Mouse (Mus musculus): Measurements from ENCODE around the gene Eme2.
A peak's percentile ranks its signal among the peaks of the same experiment; 100 is the strongest.

The Eme2 gene

DNA sequence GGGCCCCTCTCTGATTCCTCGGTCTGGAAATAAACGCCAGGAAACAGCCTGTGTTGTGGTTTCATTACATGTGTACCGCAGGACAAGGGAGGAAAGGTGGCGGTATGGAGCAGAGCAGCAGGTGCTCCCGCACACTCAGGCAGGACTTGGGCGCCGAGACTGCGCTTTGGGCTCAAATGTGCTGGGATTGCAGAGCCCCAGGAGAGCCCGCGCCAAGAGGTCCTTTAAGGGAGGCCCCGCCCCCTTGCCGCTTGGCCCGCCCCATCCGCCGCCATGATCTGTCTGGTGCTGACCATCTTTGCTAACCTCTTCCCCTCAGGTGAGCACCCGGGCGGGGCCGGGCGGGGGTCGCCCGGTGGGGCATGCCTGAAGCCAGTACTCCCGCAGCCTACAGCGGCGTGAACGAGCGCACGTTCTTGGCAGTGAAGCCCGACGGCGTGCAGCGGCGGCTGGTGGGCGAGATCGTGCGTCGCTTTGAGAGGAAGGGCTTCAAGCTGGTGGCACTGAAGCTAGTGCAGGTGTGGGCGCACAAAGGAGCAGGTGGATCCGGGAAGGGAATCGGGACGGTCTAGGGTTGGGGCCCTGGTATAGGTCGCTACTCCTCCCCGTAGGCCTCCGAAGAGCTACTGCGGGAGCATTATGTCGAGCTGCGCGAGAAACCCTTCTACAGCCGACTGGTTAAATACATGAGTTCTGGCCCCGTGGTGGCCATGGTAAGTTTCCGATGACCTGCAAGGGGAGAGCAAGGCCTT is 1.5 kb upstream of the Eme2 start, which contains the start of gene Nme3:
Gene Nme3 (plus strand): TSS at position 260 of the 752 bp plus-strand sequence.
- peak; percentile 66 for DNase-seq (ENCODE audit: low spot score)

DNA sequence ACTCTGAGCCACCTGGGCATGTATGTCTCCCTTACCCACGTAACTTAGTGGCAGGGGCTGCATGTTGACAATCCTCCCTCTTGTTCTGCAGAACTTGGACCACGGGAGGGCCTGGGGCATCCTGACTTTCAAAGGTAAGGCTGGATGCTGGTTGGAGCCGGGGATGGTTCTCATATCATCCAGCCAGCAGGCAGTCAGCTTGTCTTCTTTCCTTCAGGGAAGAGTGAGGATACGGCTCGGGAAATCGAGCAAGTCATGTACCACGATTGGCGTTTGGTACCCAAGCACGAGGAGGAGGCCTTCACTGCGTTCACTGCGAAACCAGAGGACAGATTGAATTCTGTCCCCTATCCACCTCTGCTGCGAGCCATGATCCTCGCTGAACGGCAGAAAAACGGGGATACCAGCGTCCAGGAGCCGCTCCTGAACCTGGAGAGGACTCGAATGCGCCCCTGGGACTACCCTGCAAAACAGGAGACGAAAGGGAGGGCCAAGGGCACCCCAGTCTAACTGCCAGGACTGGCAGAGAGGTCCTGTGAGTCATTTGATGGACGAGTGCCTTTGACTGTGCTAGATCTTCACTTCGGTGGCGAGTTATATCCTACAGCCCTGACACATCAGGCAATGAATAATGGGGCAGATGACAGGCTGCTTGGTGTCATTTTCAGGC is 819 bp upstream of the Eme2 start:
- DNase-seq (ENCODE audit: low spot score) = no peak

DNA sequence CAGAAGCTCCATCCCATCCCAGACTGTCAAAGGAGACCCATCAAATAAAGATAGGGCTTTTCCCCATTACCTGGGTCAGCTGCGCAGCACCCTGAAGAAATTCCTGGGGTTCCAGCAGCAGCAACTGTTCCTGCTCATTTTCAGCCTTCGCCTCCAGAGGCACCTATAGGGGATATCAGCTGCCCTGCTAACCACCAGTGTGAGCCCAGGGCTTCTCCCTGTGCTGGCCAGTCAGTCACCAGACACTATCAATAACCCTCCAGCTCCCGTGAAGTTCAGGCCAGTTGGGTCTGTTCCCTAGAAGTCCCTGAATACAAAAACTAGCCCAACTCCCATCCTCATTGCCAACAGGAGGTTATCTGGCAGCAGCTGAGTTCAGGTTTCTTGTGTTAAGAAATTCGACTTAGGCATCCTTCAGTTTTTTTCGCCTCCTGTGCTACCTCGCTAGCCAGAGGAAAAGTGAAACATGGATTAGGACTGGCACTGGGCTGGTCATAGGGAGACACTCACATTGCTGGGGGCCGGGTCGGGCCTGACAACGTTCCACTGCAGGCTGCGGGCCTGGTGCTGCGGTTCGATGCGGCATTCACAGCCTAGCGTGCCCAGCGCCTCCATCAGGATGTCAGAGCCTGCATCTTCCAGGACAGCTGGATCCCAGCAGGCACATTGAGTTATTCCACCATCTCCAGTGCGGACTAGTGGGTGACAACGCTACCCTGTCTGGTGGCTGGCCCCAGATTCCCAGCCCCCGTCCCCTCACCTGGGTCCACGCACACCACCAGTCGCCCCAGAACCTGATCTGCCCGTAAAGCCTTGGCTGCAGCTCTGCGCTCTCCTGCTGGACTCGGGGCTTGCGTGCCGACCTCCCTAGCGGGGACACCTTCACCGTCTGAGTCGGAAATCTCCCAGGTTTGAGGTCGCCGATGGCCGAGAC is 559 bp downstream of the Eme2 start:
- no peak for DNase-seq (ENCODE audit: low spot score)

DNA sequence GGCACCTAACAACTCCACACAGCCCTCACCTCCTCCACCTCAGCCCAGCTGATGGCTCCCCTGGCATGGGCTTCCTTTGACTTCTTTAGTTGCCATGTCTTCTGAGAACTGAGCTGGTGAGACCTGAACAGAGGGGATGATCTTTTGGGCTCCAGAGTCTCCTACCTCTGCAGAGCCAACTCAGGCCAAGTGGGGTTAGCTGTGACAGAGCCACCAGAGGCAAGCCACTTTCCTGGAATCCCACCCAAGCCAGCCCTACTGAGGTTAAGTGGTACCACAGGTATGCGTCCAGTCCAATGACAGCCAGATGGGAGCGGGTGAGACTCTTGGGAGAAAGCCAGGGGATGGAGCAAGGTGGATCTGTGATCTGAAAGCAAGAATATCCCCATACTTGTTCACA is 1.6 kb downstream of the Eme2 start:
- no peak for DNase-seq (ENCODE audit: low spot score)

GRCm38 (mm10) chr17:24892785-24893184 is 2.1 kb downstream of the Eme2 start:
- DNase-seq (ENCODE audit: low spot score) = no peak

GRCm38 (mm10) chr17:24891321-24891720 is 3.6 kb downstream of the Eme2 start:
- no peak for DNase-seq (ENCODE audit: low spot score)

GRCm38 (mm10) chr17:24890151-24891092 is 4.5 kb downstream of the Eme2 start:
- DNase-seq (ENCODE audit: low spot score) = no peak

DNA sequence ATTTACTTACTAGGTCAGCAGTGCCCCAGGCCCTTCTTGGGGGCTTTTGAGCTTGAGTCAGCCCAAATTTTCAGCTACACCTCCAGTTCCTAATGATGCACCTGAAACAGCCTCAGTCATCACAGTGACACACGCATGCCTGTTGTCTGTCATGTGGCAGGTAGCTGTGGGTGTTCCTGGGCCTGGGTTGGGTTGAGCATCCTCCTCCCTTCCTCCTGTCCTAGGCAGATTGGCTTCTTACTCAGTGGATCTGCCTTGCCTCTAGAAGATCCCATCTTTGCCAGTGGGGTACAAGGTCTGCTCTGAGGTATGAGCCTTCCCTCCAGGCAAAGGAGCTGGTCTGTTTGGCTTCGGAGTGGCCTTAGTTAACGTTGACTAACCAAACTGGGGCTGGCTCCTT is 6.0 kb downstream of the Eme2 start:
- DNase-seq (ENCODE audit: low spot score) = no peak

- DNase-seq (ENCODE audit: low spot score) = no peak
Measured at GRCm38 (mm10) chr17:24887291-24888080, 7.4 kb downstream of the Eme2 start.

GRCm38 (mm10) chr17:24886932-24887271 is 8.0 kb downstream of the Eme2 start:
- no peak for DNase-seq (ENCODE audit: low spot score)

DNA sequence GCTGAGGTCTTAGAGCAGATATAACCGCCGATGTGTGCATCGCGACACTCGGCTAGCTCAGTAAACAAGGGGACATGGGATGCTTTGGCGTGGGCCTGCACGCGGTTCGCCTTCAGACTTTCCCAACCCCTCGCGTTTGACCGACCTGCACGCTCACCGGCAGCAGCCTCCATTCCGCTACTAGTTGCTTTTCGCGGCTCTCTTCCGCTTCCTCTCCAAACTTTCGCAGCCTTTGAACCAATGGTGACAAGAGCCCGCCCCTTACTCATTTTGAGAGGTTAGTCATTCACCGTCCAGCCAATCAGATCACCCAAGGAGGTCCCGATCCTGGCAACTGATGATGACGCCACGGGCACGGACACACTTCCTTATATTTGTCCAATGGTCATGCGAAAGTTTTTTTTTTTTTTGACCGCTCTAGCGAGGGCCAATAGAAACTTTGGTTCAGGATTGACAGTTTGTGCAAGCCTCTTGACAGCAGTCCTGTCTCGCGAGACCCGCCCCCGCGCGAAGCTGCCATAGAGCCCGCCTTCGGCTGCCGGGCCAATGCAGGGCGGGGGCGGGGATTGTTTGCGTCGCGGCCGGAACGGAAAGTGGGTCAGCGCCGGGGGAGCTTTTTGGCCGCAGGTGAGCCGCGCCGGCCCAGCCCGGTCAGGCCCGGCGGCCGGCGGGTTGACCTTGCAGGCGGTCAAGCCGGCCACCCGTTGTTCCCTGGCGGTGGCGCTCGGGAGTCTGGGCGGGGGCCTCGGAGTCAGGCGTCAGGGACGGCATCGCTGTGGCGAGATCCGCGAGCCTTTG is 8.6 kb downstream of the Eme2 start, which contains the start of the genes Nubp2 and Spsb3:
Gene Nubp2 (minus strand): TSS at position 216 of the 798 bp plus-strand sequence.
Gene Spsb3 (plus strand): TSS at position 510 of the 798 bp plus-strand sequence.
- peak; percentile 94 for DNase-seq (ENCODE audit: low spot score)

- no peak for DNase-seq (ENCODE audit: low spot score)
Measured at GRCm38 (mm10) chr17:24885356-24886133, 9.3 kb downstream of the Eme2 start.

DNA sequence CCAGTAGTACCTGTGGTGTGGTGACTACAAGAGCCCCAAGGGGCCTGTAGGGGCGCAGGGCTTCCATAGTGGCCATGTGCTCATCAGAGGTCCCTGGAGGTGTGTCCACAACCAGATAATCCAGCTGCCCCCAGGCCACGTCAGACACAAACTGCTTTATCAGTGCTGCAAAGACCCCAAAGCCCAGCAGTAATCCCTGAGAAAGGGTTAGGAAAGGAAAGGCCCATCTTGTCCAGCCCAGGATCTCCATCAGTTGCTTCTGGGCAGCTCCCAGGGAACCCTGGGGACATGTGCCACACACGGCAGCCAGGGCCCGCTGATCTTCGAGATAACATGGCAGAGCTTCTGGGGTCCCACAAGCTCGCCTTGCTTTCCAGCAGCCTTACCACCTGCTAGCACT is 10.5 kb downstream of the Eme2 start:
- no peak for DNase-seq (ENCODE audit: low spot score)

DNA sequence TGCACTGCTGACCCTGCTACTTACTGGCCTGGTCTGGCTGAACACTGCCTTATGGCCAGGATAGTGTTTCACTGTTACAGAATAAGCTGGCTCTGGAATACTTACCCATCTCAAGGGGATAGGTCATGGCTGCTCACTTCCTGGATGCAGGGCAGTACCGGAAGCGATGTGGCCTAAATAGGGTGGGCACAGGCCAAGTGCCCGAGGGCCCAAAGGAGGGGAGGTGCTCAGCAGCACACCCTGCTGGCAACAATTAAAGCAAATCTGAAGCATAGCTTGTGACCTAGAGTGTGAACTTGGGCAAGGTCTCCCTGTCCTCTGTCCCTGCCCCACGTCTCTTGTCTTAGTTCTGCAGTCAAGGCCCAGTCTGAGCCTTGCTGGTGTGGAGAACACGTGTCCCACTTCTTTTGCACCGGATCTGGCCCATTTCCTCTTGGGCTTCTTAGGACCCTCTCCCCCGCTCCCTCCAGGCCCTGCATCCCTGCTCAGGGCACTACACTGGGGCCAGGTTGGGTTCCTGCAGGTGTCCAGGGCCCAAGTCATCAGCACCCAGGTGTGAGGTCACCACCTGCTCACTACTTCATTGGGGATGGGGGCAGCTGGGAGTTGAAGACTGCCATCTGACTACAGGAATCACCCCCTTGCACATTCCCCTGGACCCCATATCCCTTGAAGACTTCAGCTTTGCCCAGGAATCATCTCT is 13.0 kb downstream of the Eme2 start:
- no peak for DNase-seq (ENCODE audit: low spot score)

DNA sequence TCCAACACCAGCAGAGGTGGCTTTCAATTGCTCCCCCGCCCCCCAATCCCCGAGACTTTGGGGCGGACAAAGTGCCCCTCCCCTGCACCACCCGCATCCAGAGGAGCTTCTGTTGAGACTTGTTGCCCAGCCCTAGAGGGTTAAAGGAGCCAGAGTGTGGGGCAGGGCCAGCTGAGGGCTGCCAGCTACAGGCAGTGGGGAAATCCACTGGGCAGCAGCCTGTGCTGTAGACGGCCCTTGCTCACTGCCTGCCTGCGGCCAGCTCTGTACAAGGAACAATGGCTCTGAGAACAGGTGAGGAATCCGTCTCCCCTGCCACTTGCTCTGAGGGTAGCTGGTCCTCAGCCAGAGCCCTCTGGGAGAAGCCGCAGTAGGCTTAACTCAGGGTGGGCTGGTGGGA is 16.4 kb downstream of the Eme2 start:
- DNase-seq (ENCODE audit: low spot score) = no peak

- no peak for DNase-seq (ENCODE audit: low spot score)
Measured at GRCm38 (mm10) chr17:24878117-24878397, 16.8 kb downstream of the Eme2 start.

DNA sequence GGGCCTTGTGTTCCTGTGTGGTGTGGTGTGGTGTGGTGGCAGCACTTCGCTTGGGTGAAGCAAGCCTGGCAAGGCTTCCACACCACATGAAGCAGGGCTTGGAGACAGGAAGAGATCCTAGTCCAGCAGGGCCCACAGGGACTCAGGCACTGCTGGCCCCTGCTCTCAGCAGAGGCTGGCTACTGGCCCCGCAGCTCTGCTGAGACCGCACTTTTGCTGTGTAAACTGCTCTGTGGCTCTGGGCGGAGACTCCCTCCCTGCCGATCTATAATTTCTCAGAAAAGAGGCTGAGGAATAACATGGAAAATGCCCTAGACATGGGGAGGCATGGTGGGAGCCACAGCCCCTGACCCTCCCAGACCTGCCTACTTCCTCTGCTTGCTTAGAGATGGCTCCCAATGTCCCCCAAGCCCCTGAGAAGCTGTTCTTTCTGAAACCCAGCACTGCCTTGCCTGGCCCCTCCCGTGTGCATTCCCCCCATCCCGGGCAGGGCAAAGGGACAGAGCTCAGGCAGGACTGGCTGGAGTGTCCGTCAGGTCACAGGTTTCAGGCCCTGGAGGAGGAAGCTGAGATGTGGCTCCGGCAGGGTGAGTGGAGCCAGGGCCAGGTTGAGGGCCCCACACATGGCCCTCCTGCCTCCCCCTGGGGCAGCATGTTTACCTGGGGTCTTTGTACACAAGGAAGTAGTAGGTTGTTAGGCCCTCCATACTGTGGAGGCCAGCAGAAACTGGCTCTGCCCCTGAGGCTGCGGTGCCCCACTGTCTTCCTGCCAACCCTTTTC is 17.4 kb downstream of the Eme2 start:
- no peak for DNase-seq (ENCODE audit: low spot score)

GRCm38 (mm10) chr17:24874989-24875388 is 19.9 kb downstream of the Eme2 start:
- no peak for DNase-seq (ENCODE audit: low spot score)

Measured in urinary bladder, postnatal 25 days (tissue).